Mouse (Mus musculus) testis, adult 2 months (tissue): ENCODE results near the gene Sdk2. TPM values are rescaled to one million over a fixed set of nuclear protein-coding genes. Genes with fewer than 3 reads are reported as not detected.

Experiments
- H3K27ac ChIP-seq: fragments of 200-500 bp; 2 replicates; pipeline ENCODE4 v1.5.1; 2012; ENCODE audit warnings: low read depth, low read length; ENCODE audit not compliant: control insufficient read depth, insufficient read depth
- H3K27me3 ChIP-seq: fragments of 200-500 bp; 2 replicates; pipeline ENCODE4 v1.6.1; 2012; ENCODE audit warnings: mild to moderate bottlenecking, low read length, moderate library complexity; ENCODE audit not compliant: control insufficient read depth, insufficient read depth
- H3K36me3 ChIP-seq: fragments of 200-500 bp; 2 replicates; pipeline ENCODE4 v1.6.1; 2012; ENCODE audit warnings: mild to moderate bottlenecking, low read length; ENCODE audit not compliant: control insufficient read depth, insufficient read depth
- H3K4me1 ChIP-seq: fragments of 200-500 bp; 2 replicates; pipeline ENCODE4 v1.6.1; 2012; ENCODE audit warnings: low read length; ENCODE audit not compliant: control insufficient read depth, insufficient read depth
- H3K4me3 ChIP-seq: fragments of 200-500 bp; 2 replicates; pipeline ENCODE4 v1.5.1; 2012; ENCODE audit warnings: low read depth, mild to moderate bottlenecking, low read length, moderate library complexity, mixed read lengths; ENCODE audit not compliant: control insufficient read depth
- CTCF ChIP-seq: fragments of 200-500 bp; IDR thresholded peaks from 2 replicates; pipeline ENCODE4 v1.5.1; 2012; ENCODE audit warnings: low read depth, mild to moderate bottlenecking, inconsistent platforms, low read length, moderate library complexity; ENCODE audit not compliant: control insufficient read depth, insufficient read depth, insufficient replicate concordance
- POLR2A ChIP-seq: fragments of 200-500 bp; IDR thresholded peaks from 2 replicates; pipeline ENCODE4 v1.6.1; 2012; ENCODE audit warnings: low read depth, mild to moderate bottlenecking, inconsistent platforms, low read length, moderate library complexity; ENCODE audit not compliant: control insufficient read depth
- polyA plus RNA-seq: library from polyadenylated mRNA; depleted of rRNA; stranded (reverse); fragments of >200 nt; gene quantifications from 2 replicates; pipeline ENCODE4 v1.2.3, GENCODE M21; 2012; rRNA removed

Sdk2 gene
- 7.8 and 8.7 TPM in 2 replicates for polyA plus RNA-seq

GRCm38 (mm10) chr11:114066951-114067762 is at the start of gene Sdk2:
TSS of gene Sdk2 (minus strand) at chr11:114067046.
- peaks cover 20% of the 10 kb centered on the region for H3K4me1 ChIP-seq

GRCm38 (mm10) chr11:114115077-114115476 is 48.2 kb upstream of the Sdk2 start:
- TF ChIP-seq POLR2A (no peak), CTCF (peak; percentile 73; the same call in 1 of the 2 replicates)
- Histone ChIP-seq H3K36me3 (no peaks in the 10 kb centered on the region), H3K27me3 (no peaks in the 10 kb centered on the region), H3K4me3 (no peak overlapping the region), H3K4me1 (peaks cover 7% of the 10 kb centered on the region), H3K27ac (no peak overlapping the region)

More at GRCm38 (mm10) chr11:114066951-114067762, at the start of gene Sdk2:
- Histone ChIP-seq H3K4me3 (peak within 1 kb of the TSS; percentile 14), H3K27ac (no peak within 1 kb of the TSS), H3K36me3 (no peaks in the 10 kb centered on the region), H3K27me3 (peaks cover 12% of the 10 kb centered on the region)
- TF ChIP-seq CTCF (no peak), POLR2A (no peak)

- H3K36me3 ChIP-seq, result no peaks in the 10 kb centered on the region
- H3K4me3 ChIP-seq, result no peak overlapping the region
- H3K27me3 ChIP-seq, result no peaks in the 10 kb centered on the region
- peaks cover 7% of the 10 kb centered on the region for H3K4me1 ChIP-seq
- TF ChIP-seq POLR2A, result no peak
- no peak; the same call in 1 of the 2 replicates for TF ChIP-seq CTCF
- no peak overlapping the region for H3K27ac ChIP-seq
Observed at GRCm38 (mm10) chr11:114114674-114115073, 47.8 kb upstream of the Sdk2 start.

- Histone ChIP-seq H3K36me3 (no peaks in the 10 kb centered on the region), H3K27me3 (no peaks in the 10 kb centered on the region), H3K4me1 (peaks cover 7% of the 10 kb centered on the region), H3K27ac (no peak overlapping the region), H3K4me3 (no peak overlapping the region)
- TF ChIP-seq CTCF (no peak), POLR2A (no peak)
Observed at GRCm38 (mm10) chr11:114110851-114111250, 44.0 kb upstream of the Sdk2 start.

GRCm38 (mm10) chr11:114093636-114094035 is 26.8 kb upstream of the Sdk2 start:
- Histone ChIP-seq H3K4me3 (peak overlapping the region; percentile 57; the same call in 1 of the 2 replicates), H3K27ac (no peak overlapping the region), H3K4me1 (no peaks in the 10 kb centered on the region), H3K27me3 (no peaks in the 10 kb centered on the region), H3K36me3 (no peaks in the 10 kb centered on the region)
- TF ChIP-seq POLR2A, result no peak
- no peak for TF ChIP-seq CTCF

GRCm38 (mm10) chr11:114093175-114093574 is 26.3 kb upstream of the Sdk2 start:
- no peaks in the 10 kb centered on the region for H3K36me3 ChIP-seq
- H3K27me3 ChIP-seq, result no peaks in the 10 kb centered on the region
- H3K4me1 ChIP-seq, result no peaks in the 10 kb centered on the region
- no peak for TF ChIP-seq CTCF
- no peak for TF ChIP-seq POLR2A
- peak overlapping the region; percentile 57 for H3K4me3 ChIP-seq
- H3K27ac ChIP-seq, result no peak overlapping the region

GRCm38 (mm10) chr11:114080606-114081005 is 13.8 kb upstream of the Sdk2 start:
- TF ChIP-seq POLR2A (no peak), CTCF (no peak)
- Histone ChIP-seq H3K4me3 (no peak overlapping the region), H3K27me3 (no peaks in the 10 kb centered on the region), H3K4me1 (no peaks in the 10 kb centered on the region), H3K36me3 (no peaks in the 10 kb centered on the region), H3K27ac (no peak overlapping the region)

GRCm38 (mm10) chr11:114072644-114073043 is 5.8 kb upstream of the Sdk2 start:
- H3K4me1 ChIP-seq, result 0 out of 2 replicates have a peak, but pooled peaks cover 2% of the 10 kb centered on the region
- no peak for TF ChIP-seq CTCF
- no peak for TF ChIP-seq POLR2A
- no peak overlapping the region for H3K27ac ChIP-seq
- no peaks in the 10 kb centered on the region for H3K36me3 ChIP-seq
- H3K27me3 ChIP-seq, result no peaks in the 10 kb centered on the region
- H3K4me3 ChIP-seq, result peak overlapping the region; percentile 52
